8 mouse cellular contexts compared by ENCODE assay signal in the genomic region with DNA sequence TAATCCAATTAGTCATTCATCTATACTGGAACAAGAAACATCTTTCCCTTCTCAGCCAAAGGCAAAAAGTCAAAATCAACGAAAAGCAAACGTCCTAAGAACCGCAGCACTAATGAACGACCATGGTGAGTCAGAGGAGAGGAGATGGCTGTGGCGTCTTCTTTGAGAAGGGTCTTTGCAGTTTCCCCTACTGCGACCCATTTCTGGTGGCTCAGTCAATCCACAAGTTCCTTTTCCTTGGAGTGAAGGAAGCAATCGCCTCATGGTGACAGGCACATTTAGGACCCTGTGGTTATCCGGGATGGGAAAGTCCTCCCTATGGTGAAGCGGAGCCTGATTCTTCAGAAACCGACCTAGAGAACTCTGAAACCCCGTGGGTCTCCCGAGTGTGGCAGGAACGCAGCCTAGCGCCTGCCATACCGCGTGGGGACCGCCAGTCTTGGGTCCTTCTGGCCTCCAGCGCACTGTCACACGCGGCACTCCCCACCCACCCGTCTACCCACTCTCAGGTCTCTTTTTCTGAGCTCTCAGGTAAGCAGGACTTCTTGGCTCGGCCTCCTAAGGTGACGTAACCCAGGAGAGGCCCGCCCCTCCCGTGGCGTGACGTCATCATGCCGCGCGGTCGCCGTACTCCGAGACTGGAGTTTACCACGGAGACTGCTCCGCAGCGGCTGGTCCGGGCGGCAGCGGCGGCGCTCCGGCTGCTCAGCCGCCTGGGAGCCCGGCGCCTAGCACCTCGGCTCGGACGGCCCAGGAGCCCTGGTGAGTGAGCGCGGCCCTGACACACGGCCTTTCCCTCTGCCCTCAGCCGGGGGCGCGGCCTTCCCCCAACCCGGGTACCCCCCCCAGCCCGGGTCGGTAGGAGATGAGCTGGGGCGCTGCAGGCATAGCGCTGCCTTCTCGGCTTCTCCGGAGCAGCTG. TPM values are rescaled to one million over a fixed set of nuclear protein-coding genes. Genes with fewer than 3 reads are reported as not detected.
DNase-seq lines count a peak whose midpoint lies in the region; ATAC-seq and TF ChIP-seq lines count a peak whose summit lies in the region.

A gene (plus strand): TSS at position 628 of the 921 bp plus-strand sequence.

- peaks cover 21% of the 10 kb centered on the region for H3K4me1 ChIP-seq in hindbrain, embryonic 10.5 days (replicated peaks)
- peaks cover 5% of the 10 kb centered on the region; the same call in 1 of the 2 replicates for H3K4me1 ChIP-seq in lung, postnatal 0 days (ENCODE audit: insufficient read depth, low read depth, low read length)

- H3K9me3 ChIP-seq in hindbrain, embryonic 10.5 days: no peaks in the 10 kb centered on the region
- H3K9me3 ChIP-seq in lung, postnatal 0 days (ENCODE audit: low read length): no peaks in the 10 kb centered on the region

- no peak for TF ChIP-seq EP300 in lung, postnatal 0 days (IDR thresholded peaks at IDR 0.05)

- 1% methylated on average over 61 of the region's 61 CpGs for WGBS in hindbrain, embryonic 10.5 days
- under 1% methylated on average over 52 of the region's 61 CpGs for WGBS in lung, postnatal 0 days

- peak; percentile 96 for ATAC-seq in lung, postnatal 0 days

- H3K4me3 ChIP-seq in hindbrain, embryonic 10.5 days: peak within 1 kb of the TSS; percentile 89
- H3K4me3 ChIP-seq in lung, postnatal 0 days (ENCODE audit: low read depth, low read length): peak within 1 kb of the TSS; percentile 88

- H3K4me2 ChIP-seq in lung, postnatal 0 days (replicated peaks; ENCODE audit: low read depth, low read length): peak within 1 kb of the TSS; percentile 88

- peaks cover 20% of the 10 kb centered on the region for H3K36me3 ChIP-seq in hindbrain, embryonic 10.5 days
- no peaks in the 10 kb centered on the region for H3K36me3 ChIP-seq in lung, postnatal 0 days (ENCODE audit: insufficient read depth, low read length)

- DNase-seq in MEL-GATA-1-ER (ENCODE audit: extremely low read depth, low read depth): peak; percentile 74
- peak; percentile 98 for DNase-seq in cerebellum, adult 8-10 months
- peak; percentile 94 for DNase-seq in forelimb bud, embryonic 11.5 days (ENCODE audit: low read depth, low spot score)
- DNase-seq in hindbrain, embryonic 10.5 days (ENCODE audit: low spot score): peak; percentile 97
- DNase-seq in layer of hippocampus, adult 9-11 months: peak; percentile 93
- peak; percentile 90 for DNase-seq in lung, postnatal 0 days (ENCODE audit: low spot score)
- DNase-seq in ovary, postnatal 14 days (ENCODE audit: low spot score): peak; percentile 95
- DNase-seq in thymus, postnatal 14 days: peak; percentile 99

- TF ChIP-seq CTCF in lung, postnatal 0 days (IDR thresholded peaks at IDR 0.05): peak; percentile 21; the same call in 1 of the 2 replicates

- H3K27ac ChIP-seq in hindbrain, embryonic 10.5 days: peak within 1 kb of the TSS; percentile 93
- H3K27ac ChIP-seq in lung, postnatal 0 days (ENCODE audit: low read length): peak within 1 kb of the TSS; percentile 88

- H3K9ac ChIP-seq in lung, postnatal 0 days (replicated peaks; ENCODE audit: low read depth): peak within 1 kb of the TSS; percentile 91

- no peaks in the 10 kb centered on the region for H3K27me3 ChIP-seq in hindbrain, embryonic 10.5 days (ENCODE audit: insufficient read depth, poor library complexity, severe bottlenecking)
- H3K27me3 ChIP-seq in lung, postnatal 0 days (replicated peaks; ENCODE audit: insufficient read depth, low read length): no peaks in the 10 kb centered on the region

RNA-seq across cellular contexts. Expression of the gene that starts here (rescaled TPM):
- 31.7 and 37.2 TPM in 2 replicates for polyA plus RNA-seq in hindbrain, embryonic 10.5 days (2016; fragmentation: Nextera tagmentation; extraction: Ambion mirVana)
- polyA plus RNA-seq in lung, postnatal 0 days (2015; fragmentation: Nextera tagmentation; extraction: Ambion mirVana): 11.3 and 12.8 TPM in 2 replicates

Comparison
In these comparisons a context has a peak if more than half of its experiments do, and no peak if none do; other contexts are left out.
1. Peak in every context shown above with its lines: DNase-seq, ATAC-seq, H3K4me3 ChIP-seq and H3K27ac ChIP-seq.